Mouse (Mus musculus) olfactory bulb, adult 2 months (tissue): ENCODE data around the gene Prkcz.

Experiments used
- CTCF ChIP-seq: fragments of 200-500 bp; IDR thresholded peaks from 2 replicates; pipeline ENCODE4 v1.5.1; 2012; ENCODE audit warnings: low read depth, mild to moderate bottlenecking, low read length, moderate library complexity; ENCODE audit not compliant: insufficient read depth
- POLR2A ChIP-seq: fragments of 200-500 bp; IDR thresholded peaks from 2 replicates; pipeline ENCODE4 v1.6.1; 2012; ENCODE audit warnings: mild to moderate bottlenecking, low read depth, low read length, moderate library complexity; ENCODE audit not compliant: insufficient read depth

GRCm38 (mm10) chr4:155245770-155246492 lies 115.2 kb downstream of the Prkcz start:
- TF ChIP-seq POLR2A (no peak), CTCF (no peak)
